Comparison of ENCODE assay signal across 16 mouse cellular contexts in genomic region chr15:83162001-83162400, GRCm38 (mm10). TPM values are rescaled to one million over a fixed set of nuclear protein-coding genes. Genes with fewer than 3 reads are reported as not detected.
DNase-seq lines count a peak whose midpoint lies in the region; ATAC-seq and TF ChIP-seq lines count a peak whose summit lies in the region.
"Had no signal": no experiment of that assay in that cellular context is flagged by ENCODE, and none has a peak within 500 bp of the region (broad histone marks: within the 10 kb centered on the region; RNA-seq: fewer than 3 reads in every experiment).

No protein-coding gene starts in this region.

- TF ChIP-seq CTCF in gastrocnemius, adult 2 months (IDR thresholded peaks at IDR 0.05) = no peak

- DNase-seq in gastrocnemius, adult 2 months = no peak
- no peak for DNase-seq in gastrocnemius, postnatal 14 days
- DNase-seq in midbrain, embryonic 10.5 days (ENCODE audit: low spot score) = no peak
- DNase-seq in spleen, postnatal 36 days (ENCODE audit: low spot score in 2 of 2) = no peak
- DNase-seq: adrenal gland, adult 2 months; adrenal gland, postnatal 25 days; cerebellum, adult 8-10 months; cerebellum, postnatal 25 days; gastrocnemius, postnatal 10 days had no signal

- H3K9me3 ChIP-seq in kidney, embryonic 15.5 days (replicated peaks) = no peaks in the 10 kb centered on the region
- no peaks in the 10 kb centered on the region for H3K9me3 ChIP-seq in kidney, embryonic 14.5 days (ENCODE audit: control insufficient read depth, low read length)
- no peaks in the 10 kb centered on the region for H3K9me3 ChIP-seq in midbrain, embryonic 10.5 days (replicated peaks)
- no peaks in the 10 kb centered on the region for H3K9me3 ChIP-seq in midbrain, embryonic 15.5 days
- H3K9me3 ChIP-seq: forebrain, embryonic 15.5 days; heart, embryonic 12.5 days had no signal

- intact Hi-C loops in gastrocnemius, adult 2 months (cut with DNase I) = no loop called here
- intact Hi-C loops in gastrocnemius, postnatal 14 days (cut with DNase I; ENCODE audit: low total_unique reads) = no loop called here

- 97% methylated on average over 4 of the region's 4 CpGs for WGBS in kidney, embryonic 15.5 days
- 92% methylated on average over 4 of the region's 4 CpGs for WGBS in kidney, embryonic 14.5 days
- WGBS in midbrain, embryonic 10.5 days = 93% methylated on average over 4 of the region's 4 CpGs
- 95% methylated on average over 4 of the region's 4 CpGs for WGBS in midbrain, embryonic 15.5 days

- 0 out of 2 replicates have a peak, but pooled peaks have one; percentile 16 for ATAC-seq in kidney, embryonic 15.5 days (replicated peaks; ENCODE audit: low FRiP score)
- no peak for ATAC-seq in kidney, embryonic 14.5 days (ENCODE audit: low FRiP score, low TSS enrichment)
- ATAC-seq in midbrain, embryonic 15.5 days (replicated peaks) = no peak
- ATAC-seq: forebrain, embryonic 15.5 days; intestine, embryonic 16.5 days had no signal

- peaks cover 14% of the 10 kb centered on the region for H3K4me1 ChIP-seq in kidney, embryonic 15.5 days
- H3K4me1 ChIP-seq in kidney, embryonic 14.5 days (ENCODE audit: control insufficient read depth, insufficient read depth, low read length) = peaks cover 11% of the 10 kb centered on the region
- peaks cover 45% of the 10 kb centered on the region for H3K4me1 ChIP-seq in midbrain, embryonic 10.5 days
- H3K4me1 ChIP-seq in midbrain, embryonic 15.5 days = no peaks in the 10 kb centered on the region
- H3K4me1 ChIP-seq: forebrain, embryonic 15.5 days had no signal

- peak overlapping the region; percentile 20; the same call in 1 of the 2 replicates for H3K27ac ChIP-seq in gastrocnemius, adult 2 months
- H3K27ac ChIP-seq in kidney, embryonic 15.5 days = no peak overlapping the region
- H3K27ac ChIP-seq in kidney, embryonic 14.5 days (ENCODE audit: low read depth, low read length) = no peak overlapping the region
- peak overlapping the region; percentile 85 for H3K27ac ChIP-seq in midbrain, embryonic 10.5 days (replicated peaks)
- no peak overlapping the region for H3K27ac ChIP-seq in midbrain, embryonic 15.5 days
- H3K27ac ChIP-seq: forebrain, embryonic 15.5 days; hindbrain, embryonic 14.5 days had no signal

- H3K27me3 ChIP-seq in kidney, embryonic 15.5 days = no peaks in the 10 kb centered on the region
- H3K27me3 ChIP-seq in kidney, embryonic 14.5 days (ENCODE audit: control insufficient read depth, insufficient read depth, low read length) = no peaks in the 10 kb centered on the region
- H3K27me3 ChIP-seq in midbrain, embryonic 10.5 days (ENCODE audit: low read depth, poor library complexity, severe bottlenecking) = no peaks in the 10 kb centered on the region
- no peaks in the 10 kb centered on the region for H3K27me3 ChIP-seq in midbrain, embryonic 15.5 days (replicated peaks)
- H3K27me3 ChIP-seq: forebrain, embryonic 15.5 days; heart, embryonic 12.5 days had no signal

- H3K4me3 ChIP-seq in gastrocnemius, adult 2 months = no peak overlapping the region
- no peak overlapping the region for H3K4me3 ChIP-seq in kidney, embryonic 15.5 days (replicated peaks)
- H3K4me3 ChIP-seq in kidney, embryonic 14.5 days (ENCODE audit: low read length) = no peak overlapping the region
- H3K4me3 ChIP-seq in midbrain, embryonic 10.5 days = no peak overlapping the region
- H3K4me3 ChIP-seq in midbrain, embryonic 15.5 days = no peak overlapping the region
- H3K4me3 ChIP-seq: forebrain, embryonic 15.5 days; heart, embryonic 12.5 days had no signal

- no peak overlapping the region for H3K9ac ChIP-seq in kidney, embryonic 15.5 days
- no peak overlapping the region for H3K9ac ChIP-seq in kidney, embryonic 14.5 days (ENCODE audit: low read depth, low read length)
- no peak overlapping the region for H3K9ac ChIP-seq in midbrain, embryonic 15.5 days
- H3K9ac ChIP-seq: forebrain, embryonic 15.5 days; heart, embryonic 12.5 days; hindbrain, embryonic 14.5 days had no signal

- no peak overlapping the region for H3K4me2 ChIP-seq in kidney, embryonic 15.5 days
- no peak overlapping the region for H3K4me2 ChIP-seq in kidney, embryonic 14.5 days (replicated peaks; ENCODE audit: low read depth, low read length)
- no peak overlapping the region for H3K4me2 ChIP-seq in midbrain, embryonic 15.5 days
- H3K4me2 ChIP-seq: forebrain, embryonic 15.5 days; heart, embryonic 12.5 days; hindbrain, embryonic 14.5 days had no signal

- H3K36me3 ChIP-seq in kidney, embryonic 15.5 days = peaks cover 62% of the 10 kb centered on the region
- H3K36me3 ChIP-seq in kidney, embryonic 14.5 days (ENCODE audit: control insufficient read depth, insufficient read depth, low read length) = peaks cover 42% of the 10 kb centered on the region
- peaks cover 87% of the 10 kb centered on the region for H3K36me3 ChIP-seq in midbrain, embryonic 10.5 days
- peaks cover 31% of the 10 kb centered on the region; the same call in 1 of the 2 replicates for H3K36me3 ChIP-seq in midbrain, embryonic 15.5 days (replicated peaks)

RNA-seq across cellular contexts. Expression of gene Cyb5r3, which starts 10.4 kb away (rescaled TPM):
- total RNA-seq in gastrocnemius, adult 2 months (2021) = 10 to 100 TPM; 39.2 to 43.1 TPM
- 10 to 100 TPM; 69.1 to 74.4 TPM for total RNA-seq in gastrocnemius, postnatal 14 days (2021)
- polyA plus RNA-seq in kidney, embryonic 15.5 days (2015; fragmentation: Nextera tagmentation; extraction: Ambion mirVana) = 150 and 166 TPM in 2 replicates
- 144 and 175 TPM in 2 replicates for polyA plus RNA-seq in kidney, embryonic 14.5 days (2014; fragmentation: Nextera tagmentation; extraction: Ambion mirVana)
- 218 and 255 TPM in 2 replicates for polyA plus RNA-seq in midbrain, embryonic 10.5 days (2016; fragmentation: Nextera tagmentation; extraction: Ambion mirVana)
- 122 TPM in 2 replicates for polyA plus RNA-seq in midbrain, embryonic 15.5 days (2015; fragmentation: Nextera tagmentation; extraction: Ambion mirVana)

RNA-seq across cellular contexts. Expression of gene Poldip3, which starts 12.8 kb away (rescaled TPM):
- 10 to 100 TPM; 16.0 to 16.3 TPM for total RNA-seq in gastrocnemius, adult 2 months (2021)
- total RNA-seq in gastrocnemius, postnatal 14 days (2021) = 10 to 100 TPM; 25.8 to 26.5 TPM
- 144 and 148 TPM in 2 replicates for polyA plus RNA-seq in kidney, embryonic 15.5 days (2015; fragmentation: Nextera tagmentation; extraction: Ambion mirVana)
- 117 and 173 TPM in 2 replicates for polyA plus RNA-seq in kidney, embryonic 14.5 days (2014; fragmentation: Nextera tagmentation; extraction: Ambion mirVana)
- 189 and 190 TPM in 2 replicates for polyA plus RNA-seq in midbrain, embryonic 10.5 days (2016; fragmentation: Nextera tagmentation; extraction: Ambion mirVana)
- polyA plus RNA-seq in midbrain, embryonic 15.5 days (2015; fragmentation: Nextera tagmentation; extraction: Ambion mirVana) = 154 and 158 TPM in 2 replicates

RNA-seq across cellular contexts. Expression of gene Rrp7a, which starts 39.4 kb away (rescaled TPM):
- total RNA-seq in gastrocnemius, adult 2 months (2021) = 10 to 100 TPM; 34.3 to 41.3 TPM
- 10 to 100 TPM; 40.2 to 41.2 TPM for total RNA-seq in gastrocnemius, postnatal 14 days (2021)
- 61.4 and 74.3 TPM in 2 replicates for polyA plus RNA-seq in kidney, embryonic 15.5 days (2015; fragmentation: Nextera tagmentation; extraction: Ambion mirVana)
- 50.2 and 50.4 TPM in 2 replicates for polyA plus RNA-seq in kidney, embryonic 14.5 days (2014; fragmentation: Nextera tagmentation; extraction: Ambion mirVana)
- polyA plus RNA-seq in midbrain, embryonic 10.5 days (2016; fragmentation: Nextera tagmentation; extraction: Ambion mirVana) = 88.1 and 91.4 TPM in 2 replicates
- polyA plus RNA-seq in midbrain, embryonic 15.5 days (2015; fragmentation: Nextera tagmentation; extraction: Ambion mirVana) = 83.5 and 86.8 TPM in 2 replicates

Comparison
In these comparisons a context has a peak if more than half of its experiments do, and no peak if none do; other contexts are left out.
1. H3K27ac ChIP-seq: peak in gastrocnemius, adult 2 months (single experiment) and midbrain, embryonic 10.5 days (single experiment); none in kidney, embryonic 15.5 days (single experiment), kidney, embryonic 14.5 days (single experiment) and midbrain, embryonic 15.5 days (single experiment).